8 mouse cellular contexts compared by ENCODE assay signal in genomic region chr1:167002486-167002850, GRCm38 (mm10). TPM values are rescaled to one million over a fixed set of nuclear protein-coding genes. Genes with fewer than 3 reads are reported as not detected.
DNase-seq lines count a peak whose midpoint lies in the region; ATAC-seq and TF ChIP-seq lines count a peak whose summit lies in the region.

No protein-coding gene starts in this region.

- no peak overlapping the region for H3K27ac ChIP-seq in layer of hippocampus, adult 2 months
- H3K27ac ChIP-seq in hindbrain, postnatal 0 days = peak overlapping the region; percentile 90; the same call in 1 of the 2 replicates
- no peak overlapping the region for H3K27ac ChIP-seq in liver, embryonic 11.5 days (ENCODE audit: low read depth, low read length)

- peak overlapping the region; percentile 73 for H3K4me3 ChIP-seq in layer of hippocampus, adult 2 months
- H3K4me3 ChIP-seq in hindbrain, postnatal 0 days (ENCODE audit: low read length) = peak overlapping the region; percentile 87
- peak overlapping the region; percentile 73 for H3K4me3 ChIP-seq in liver, embryonic 11.5 days (ENCODE audit: low read depth, low read length)
- peak overlapping the region; percentile 22 for H3K4me3 ChIP-seq in myocyte

- TF ChIP-seq CTCF in layer of hippocampus, adult 2 months (conservative IDR thresholded peaks at IDR 0.05) = peak; percentile 64
- TF ChIP-seq CTCF in hindbrain, postnatal 0 days (IDR thresholded peaks at IDR 0.05; ENCODE audit: low read depth) = peak; percentile 67

- no peak for DNase-seq in layer of hippocampus, adult 2 months (ENCODE audit: low spot score in 2 of 2)
- DNase-seq in layer of hippocampus, adult 9-10 months (ENCODE audit: low spot score) = no peak
- peak; percentile 62 to 64 for DNase-seq in cerebellum, postnatal 36 days
- DNase-seq in gastrocnemius, postnatal 25 days = peak; percentile 68
- peak; percentile 78 for DNase-seq in hindbrain, postnatal 0 days (ENCODE audit: low spot score)
- DNase-seq in liver, embryonic 11.5 days (ENCODE audit: low spot score) = peak; percentile 55
- peak; percentile 22 for DNase-seq in testis, postnatal 14 days (ENCODE audit: low spot score)

- H3K27me3 ChIP-seq in hindbrain, postnatal 0 days (ENCODE audit: insufficient read depth, low read length) = no peaks in the 10 kb centered on the region
- peaks cover 30% of the 10 kb centered on the region for H3K27me3 ChIP-seq in liver, embryonic 11.5 days (replicated peaks; ENCODE audit: control insufficient read depth, insufficient read depth, low read length)
- H3K27me3 ChIP-seq in myocyte (ENCODE audit: control insufficient read depth, insufficient read depth, insufficient read length) = peaks cover 7% of the 10 kb centered on the region

- H3K79me2 ChIP-seq in myocyte (ENCODE audit: control insufficient read depth, insufficient read depth) = no peaks in the 10 kb centered on the region

- no peak for TF ChIP-seq POLR2A in myocyte (IDR thresholded peaks at IDR 0.05; ENCODE audit: insufficient read length, low read depth)

- H3K4me2 ChIP-seq in hindbrain, postnatal 0 days (ENCODE audit: low read depth, low read length) = peak overlapping the region; percentile 80
- H3K4me2 ChIP-seq in liver, embryonic 11.5 days = peak overlapping the region; percentile 89
- peak overlapping the region; percentile 70 for H3K4me2 ChIP-seq in myocyte (ENCODE audit: low read depth)

- H3K9ac ChIP-seq in hindbrain, postnatal 0 days (replicated peaks; ENCODE audit: low read length) = peak overlapping the region; percentile 86
- no peak overlapping the region for H3K9ac ChIP-seq in liver, embryonic 11.5 days (ENCODE audit: low read depth, low read length)

- 0 out of 2 replicates have a peak, but pooled peaks have one; percentile 25 for ATAC-seq in hindbrain, postnatal 0 days
- no peak for ATAC-seq in liver, embryonic 11.5 days (replicated peaks; ENCODE audit: low FRiP score)

- 0 out of 2 replicates have a peak, but pooled peaks cover 3% of the 10 kb centered on the region for H3K4me1 ChIP-seq in hindbrain, postnatal 0 days (ENCODE audit: insufficient read depth, low read length)
- 0 out of 2 replicates have a peak, but pooled peaks cover 3% of the 10 kb centered on the region for H3K4me1 ChIP-seq in liver, embryonic 11.5 days (replicated peaks; ENCODE audit: control insufficient read depth, insufficient read depth, low read length)

- no peaks in the 10 kb centered on the region for H3K9me3 ChIP-seq in hindbrain, postnatal 0 days (ENCODE audit: low read length)
- H3K9me3 ChIP-seq in liver, embryonic 11.5 days (ENCODE audit: control insufficient read depth, low read length) = no peaks in the 10 kb centered on the region

- H3ac ChIP-seq in myocyte (ENCODE audit: control insufficient read depth, insufficient read length) = no peak overlapping the region

- 2% methylated on average over 19 of the region's 19 CpGs for WGBS in hindbrain, postnatal 0 days
- WGBS in liver, embryonic 11.5 days = under 1% methylated on average over 19 of the region's 19 CpGs

- no peaks in the 10 kb centered on the region for H3K36me3 ChIP-seq in hindbrain, postnatal 0 days (ENCODE audit: insufficient read depth, low read length)
- H3K36me3 ChIP-seq in liver, embryonic 11.5 days (ENCODE audit: control insufficient read depth, insufficient read depth, low read length) = no peaks in the 10 kb centered on the region
- H3K36me3 ChIP-seq in myocyte (ENCODE audit: control insufficient read depth, insufficient read depth) = no peaks in the 10 kb centered on the region

TF ChIP-seq in myocyte, 11 proteins besides CTCF, POLR2A, EP300 and RAD21:
- TF ChIP-seq USF1 (IDR thresholded peaks at IDR 0.05; ENCODE audit: low read depth) = no peak
- TF ChIP-seq MYOG (IDR thresholded peaks at IDR 0.05; ENCODE audit: control insufficient read depth in 1 of 3, insufficient read depth in 1 of 3, insufficient read length in 2 of 3, low read depth in 2 of 3) = no peak
- no peak for TF ChIP-seq MYOD1 (IDR thresholded peaks at IDR 0.05; ENCODE audit: control insufficient read depth in 1 of 3, insufficient read length in 2 of 3, low read depth in 2 of 3)
- TF ChIP-seq POLR2AphosphoS2 (IDR thresholded peaks at IDR 0.05; ENCODE audit: insufficient read length, low read depth) = no peak
- TF ChIP-seq TCF3 (IDR thresholded peaks at IDR 0.05; ENCODE audit: insufficient read length, low read depth) = no peak
- no peak for TF ChIP-seq REST (IDR thresholded peaks at IDR 0.05; ENCODE audit: insufficient read depth, insufficient read length)
- no peak for TF ChIP-seq CEBPB (IDR thresholded peaks at IDR 0.05; ENCODE audit: insufficient read depth, poor library complexity, severe bottlenecking)
- no peak for TF ChIP-seq E2F4 (IDR thresholded peaks at IDR 0.05; ENCODE audit: insufficient read depth)
- TF ChIP-seq SRF (IDR thresholded peaks at IDR 0.05; ENCODE audit: control insufficient read depth, insufficient read length, low read depth) = no peak
- TF ChIP-seq MAX (IDR thresholded peaks at IDR 0.05; ENCODE audit: low read depth) = no peak
- no peak for TF ChIP-seq TCF12 (IDR thresholded peaks at IDR 0.05; ENCODE audit: insufficient read depth, poor library complexity, severe bottlenecking)

RNA-seq across cellular contexts. Expression of gene Fam78b, which starts 1.3 kb away (rescaled TPM):
- total RNA-seq in layer of hippocampus, adult 2 months (2021) = 10 to 100 TPM; 22.5 to 22.7 TPM
- total RNA-seq in gastrocnemius, postnatal 25 days (2021) = 1 to 10 TPM; 1.1 to 2.5 TPM
- total RNA-seq in hindbrain, postnatal 0 days (2014; rRNA removed) = 16.4 and 17.1 TPM in 2 replicates
- polyA plus RNA-seq in hindbrain, postnatal 0 days (2015; fragmentation: Nextera tagmentation; extraction: Ambion mirVana) = 5.4 and 5.7 TPM in 2 replicates
- polyA plus RNA-seq in liver, embryonic 11.5 days (2014; fragmentation: Nextera tagmentation; extraction: Ambion mirVana) = 0.66 and 0.93 TPM in 2 replicates
- 0.92 TPM for polyA plus RNA-seq in myocyte (2012; fragmentation: generic; extraction: Trizol)

Comparison
In these comparisons a context has a peak if more than half of its experiments do, and no peak if none do; other contexts are left out.
1. DNase-seq: peak in cerebellum, postnatal 36 days (2 of 2), gastrocnemius, postnatal 25 days (single experiment), hindbrain, postnatal 0 days (single experiment), liver, embryonic 11.5 days (single experiment) and testis, postnatal 14 days (single experiment); none in layer of hippocampus, adult 2 months (0 of 2) and layer of hippocampus, adult 9-10 months (single experiment).
2. H3K4me3 ChIP-seq: peak in every context shown above with its lines; median percentile 87 in hindbrain, postnatal 0 days; 73 in layer of hippocampus, adult 2 months; 73 in liver, embryonic 11.5 days; 22 in myocyte.
3. Peak in every context shown above with its lines, with median percentiles within 50 percentile points of each other: H3K4me2 ChIP-seq.